Mouse (Mus musculus): ENCODE results near the gene Mapkbp1. TPM values are rescaled to one million over a fixed set of nuclear protein-coding genes. Genes with fewer than 3 reads are reported as not detected.

Gene Mapkbp1
- total RNA-seq, 2 experiments from 2014 or later = 6.1 to 8.2 TPM

GRCm38 (mm10) chr2:120008672-120009071 is 36.2 kb downstream of the Mapkbp1 start:
- peak in 1 of 2 experiments; percentile 37 for DNase-seq

- DNase-seq = peak; percentile 51 to 76
These were observed 39.1 kb downstream of the Mapkbp1 start for GRCm38 (mm10) chr2:120011462-120012200.

- no peak for DNase-seq
These were observed 40.4 kb downstream of the Mapkbp1 start for GRCm38 (mm10) chr2:120012924-120013323.

DNA sequence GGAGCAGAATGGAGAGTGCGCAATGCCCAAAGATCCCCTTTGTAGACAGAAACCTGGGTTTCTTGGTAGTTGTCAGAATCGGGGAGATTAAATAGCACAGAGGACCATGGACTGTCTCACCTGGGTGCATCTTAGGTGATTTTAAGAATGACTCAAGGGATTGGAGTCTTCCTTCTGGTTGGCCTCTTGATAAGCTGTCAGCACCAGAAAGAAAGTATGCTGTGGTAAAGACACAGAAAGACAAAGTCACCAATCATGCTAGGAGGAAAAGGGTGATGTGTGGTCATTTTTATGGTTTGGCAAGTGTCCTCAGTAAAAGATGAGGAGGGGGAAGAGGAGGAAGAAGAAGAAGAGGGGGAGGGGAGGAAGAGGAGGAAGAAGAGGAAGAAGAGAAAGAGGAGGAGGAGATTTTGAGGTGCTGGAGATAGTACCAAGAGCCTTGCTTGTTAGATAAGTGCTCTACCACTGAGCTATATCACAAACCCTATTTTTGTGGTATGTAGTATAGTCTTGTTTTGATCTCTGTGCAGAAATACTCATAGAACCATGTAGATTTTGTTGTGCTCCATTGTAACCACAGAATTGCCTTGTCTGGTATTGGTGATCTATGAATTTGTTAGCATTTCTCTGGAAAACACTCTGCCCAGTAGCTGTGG is 41.5 kb downstream of the Mapkbp1 start:
- no peak for DNase-seq

DNA sequence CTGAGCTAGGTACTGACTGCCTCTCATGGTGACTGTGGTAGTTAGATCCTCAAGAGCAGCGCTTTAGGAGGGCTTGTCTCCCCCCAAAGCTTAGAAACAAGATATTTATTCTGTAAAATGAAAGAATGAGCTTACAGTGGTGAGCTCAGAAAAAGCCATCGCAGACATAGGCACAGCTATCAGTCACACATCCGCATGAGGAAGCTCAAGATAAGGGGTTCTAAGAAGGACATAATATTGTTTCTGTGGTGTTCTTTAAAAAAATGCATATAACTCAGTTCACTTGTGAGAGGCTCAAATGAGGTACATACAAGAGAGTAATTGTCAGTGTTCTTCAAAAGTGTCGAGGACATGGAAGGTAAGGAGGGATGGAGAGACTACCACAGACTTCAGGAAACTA is 43.4 kb downstream of the Mapkbp1 start:
- DNase-seq = no peak

GRCm38 (mm10) chr2:120017599-120017998 is 45.1 kb downstream of the Mapkbp1 start:
- DNase-seq = no peak

GRCm38 (mm10) chr2:120024337-120024736 is 51.8 kb downstream of the Mapkbp1 start:
- DNase-seq = peak; percentile 75

- DNase-seq = peak; percentile 94 to 97
These were observed 54.8 kb downstream of the Mapkbp1 start, which contains the start of the genes Jmjd7 and Gm28042 for GRCm38 (mm10) chr2:120026984-120027949. Gene Jmjd7, plus strand, starts transcription at chr2:120027483. Gene Gm28042, plus strand, starts transcription at chr2:120027493.

DNA sequence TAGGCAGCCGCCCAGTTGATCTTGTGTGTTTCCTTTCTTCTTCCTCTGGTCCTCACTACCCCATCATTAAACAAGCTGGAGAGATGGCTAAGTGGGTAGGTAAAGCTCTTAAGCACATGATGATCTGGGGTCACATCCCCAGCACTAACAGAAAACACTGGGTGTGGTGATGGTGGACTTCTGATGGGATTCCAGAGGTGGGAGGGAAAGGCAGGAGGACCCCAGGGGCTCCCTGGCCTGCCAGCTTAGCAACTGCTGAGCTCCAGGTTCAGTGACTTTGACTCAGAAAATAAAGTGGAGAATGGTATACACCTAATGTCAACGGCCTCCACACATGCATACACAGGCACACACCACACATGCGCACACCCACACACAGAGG is 55.4 kb downstream of the Mapkbp1 start:
- DNase-seq = no peak

GRCm38 (mm10) chr2:120030380-120030779 is 57.9 kb downstream of the Mapkbp1 start:
- DNase-seq = no peak

GRCm38 (mm10) chr2:120032726-120033467 is 60.4 kb downstream of the Mapkbp1 start, which contains the start of gene Pla2g4b:
Gene Pla2g4b, plus strand, starts transcription at chr2:120033417.
- DNase-seq = no peak

DNA sequence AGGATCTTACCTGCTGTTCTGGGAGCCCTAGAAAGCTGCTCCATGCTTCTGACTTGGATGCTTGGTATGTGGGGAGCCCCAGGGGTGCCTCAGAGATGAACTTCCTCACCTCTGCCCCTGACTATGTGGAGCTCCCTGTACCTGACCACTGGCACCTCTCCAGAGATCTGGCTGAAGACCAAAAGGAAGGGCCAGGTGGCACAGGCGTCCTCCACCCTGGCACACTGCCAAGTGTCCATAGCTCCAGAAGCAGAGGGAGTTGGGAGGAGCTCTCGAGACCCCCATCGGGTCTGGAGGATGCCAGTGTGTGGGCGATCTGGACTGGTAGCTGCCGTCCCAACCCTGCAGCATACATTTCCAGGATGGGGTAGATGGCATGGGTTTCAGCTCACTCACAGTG is 61.2 kb downstream of the Mapkbp1 start:
- DNase-seq = no peak

GRCm38 (mm10) chr2:120037744-120038143 is 65.2 kb downstream of the Mapkbp1 start:
- no peak for DNase-seq

GRCm38 (mm10) chr2:120040991-120041390 is 68.5 kb downstream of the Mapkbp1 start:
- no peak for DNase-seq

DNA sequence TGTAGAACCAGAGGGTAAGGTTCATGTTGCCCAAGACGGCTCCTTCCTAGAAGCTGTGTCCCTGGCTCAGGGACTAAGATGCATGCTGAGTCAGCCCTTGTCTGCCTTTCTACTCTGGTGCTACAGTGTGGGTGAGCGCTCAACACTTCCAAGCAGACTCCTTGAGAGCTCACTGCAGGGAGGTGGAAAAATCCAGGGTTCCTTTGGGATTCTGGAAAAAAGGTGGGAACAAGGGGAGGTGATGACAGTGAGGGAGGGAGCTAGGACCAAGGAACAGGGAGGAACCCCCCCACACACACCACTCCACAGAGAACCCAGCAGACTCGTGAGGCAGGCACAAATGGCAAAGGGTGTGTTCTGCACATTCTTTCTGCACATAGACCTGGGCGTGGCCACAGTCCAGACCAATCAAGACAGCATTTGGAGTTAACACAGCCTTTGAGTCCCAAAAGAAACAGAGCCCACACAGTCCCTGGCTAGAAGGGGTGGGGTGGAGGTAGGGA is 71.7 kb downstream of the Mapkbp1 start:
- DNase-seq = peak in 1 of 2 experiments; percentile 23

DNA sequence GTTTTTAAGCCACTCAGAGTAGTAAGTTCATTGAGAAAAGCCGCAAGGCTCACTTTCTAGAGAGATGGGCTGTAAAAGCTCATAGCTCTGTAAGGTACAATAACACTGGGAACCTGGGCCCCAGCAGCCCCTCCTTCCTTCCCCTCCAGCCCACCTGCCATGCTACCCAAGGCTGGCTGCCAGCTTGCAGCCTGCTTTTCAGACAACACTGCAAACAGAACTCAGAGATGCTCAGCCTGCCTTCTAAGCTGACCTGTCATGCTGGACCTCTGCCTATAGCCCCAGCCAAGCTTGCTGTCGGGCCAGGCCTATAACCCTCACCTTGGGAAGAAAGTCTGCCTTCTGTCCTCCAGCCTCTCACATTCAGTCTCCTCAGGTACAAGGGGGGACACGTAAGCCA is 72.2 kb downstream of the Mapkbp1 start:
- no peak for DNase-seq

GRCm38 (mm10) chr2:120046486-120047310 is 74.2 kb downstream of the Mapkbp1 start:
- DNase-seq = no peak

- DNase-seq = no peak
These were observed 75.7 kb downstream of the Mapkbp1 start for GRCm38 (mm10) chr2:120048173-120048572.

DNA sequence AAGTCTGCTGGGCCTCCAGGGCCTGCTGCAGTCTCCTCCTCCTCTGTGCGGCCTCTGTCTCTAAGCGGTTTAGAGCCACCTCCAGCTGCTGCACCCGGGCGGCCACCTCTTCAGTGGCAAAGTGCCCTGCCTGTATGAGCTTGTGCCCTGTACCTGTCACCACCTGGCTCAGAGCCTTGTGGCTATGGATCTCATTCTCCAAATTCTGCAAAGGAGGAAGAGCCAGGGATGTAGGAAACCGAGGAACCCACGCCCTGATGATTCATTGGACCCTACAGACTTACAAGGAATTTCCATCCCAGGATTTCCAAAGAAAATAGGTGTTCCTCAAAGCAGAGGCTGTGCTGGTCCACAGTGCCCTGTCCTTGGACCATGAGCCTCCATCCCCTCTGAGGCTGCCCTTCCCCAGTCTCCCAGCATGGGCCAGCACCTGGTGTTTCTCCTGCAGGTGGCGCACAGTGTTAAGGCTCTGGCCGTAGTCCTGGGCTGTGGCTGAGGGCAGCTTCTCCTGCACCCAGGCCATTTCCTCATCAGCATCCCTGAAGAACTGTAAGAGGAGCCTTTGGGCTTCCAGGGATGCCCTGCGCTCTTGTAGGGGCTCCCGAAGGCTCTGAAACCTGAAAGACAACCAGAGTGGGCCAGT is 77.3 kb downstream of the Mapkbp1 start:
- DNase-seq = peak; percentile 34 to 68

GRCm38 (mm10) chr2:120051405-120051804 is 78.9 kb downstream of the Mapkbp1 start:
- no peak for DNase-seq

Data from heart, adult 18-20 months (tissue).